Mouse (Mus musculus) adrenal gland, postnatal 14 days (tissue): ENCODE measurements around the gene Tmem132d. TPM values are rescaled to one million over a fixed set of nuclear protein-coding genes. Genes with fewer than 3 reads are reported as not detected.
A peak's percentile ranks its signal among the peaks of the same experiment; 100 is the strongest.

Source experiments
- DNase-seq: peaks from one replicate; pipeline ENCODE4 v3.0.0; 2021; ENCODE audit warnings: mixed read lengths
- total RNA-seq: library from RNA; stranded (reverse); gene quantifications from 2 replicates; pipeline ENCODE4 v1.2.3, GENCODE M21; 2021

Tmem132d gene
- total RNA-seq, 1 experiment from 2014 or later, result not detected

DNA sequence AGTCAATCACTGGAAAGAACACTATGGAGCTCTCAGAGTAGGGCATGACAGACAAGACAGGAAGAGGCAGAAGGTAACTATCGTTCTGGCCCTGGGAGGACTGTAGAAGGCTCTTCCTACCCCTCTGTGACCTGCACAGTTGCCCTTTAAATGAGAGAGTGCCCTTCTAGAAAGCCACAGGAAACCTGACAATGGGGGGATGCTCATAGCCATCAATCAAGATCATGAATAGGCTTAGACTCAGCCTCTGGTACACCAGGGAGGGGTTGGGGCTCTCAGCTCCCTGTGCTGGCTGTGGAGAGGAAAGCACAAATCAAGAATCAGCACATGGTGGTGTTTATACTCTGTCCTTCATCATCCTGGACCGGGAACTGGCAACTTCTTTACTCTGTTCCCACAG lies 227.2 kb downstream of the Tmem132d start:
- DNase-seq, result no peak

GRCm38 (mm10) chr5:128204685-128205320 lies 228.1 kb downstream of the Tmem132d start:
- DNase-seq, result peak; percentile 4

- peak; percentile 4 for DNase-seq
Observed at GRCm38 (mm10) chr5:128203879-128204581, 228.8 kb downstream of the Tmem132d start.

DNA sequence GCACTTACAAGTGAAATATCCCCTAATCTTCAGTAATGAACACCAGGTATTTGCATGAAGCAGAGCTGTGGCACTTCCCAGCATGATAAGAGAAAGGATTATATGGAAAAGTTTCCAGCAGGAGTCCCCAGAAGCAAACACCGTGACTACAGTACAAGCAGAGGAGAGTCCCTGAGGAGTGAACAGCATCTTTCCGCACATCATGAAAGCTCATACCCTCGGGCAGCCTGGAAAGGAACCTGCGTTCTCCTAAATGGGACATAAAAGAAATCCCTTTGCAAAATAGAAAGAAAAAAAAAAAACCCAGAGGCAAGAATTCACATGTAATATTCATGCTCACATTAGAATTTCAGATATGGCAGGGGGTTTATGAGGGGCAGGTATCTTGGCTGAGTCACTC lies 238.8 kb downstream of the Tmem132d start:
- no peak for DNase-seq

GRCm38 (mm10) chr5:128192485-128193055 lies 240.3 kb downstream of the Tmem132d start:
- no peak for DNase-seq

DNA sequence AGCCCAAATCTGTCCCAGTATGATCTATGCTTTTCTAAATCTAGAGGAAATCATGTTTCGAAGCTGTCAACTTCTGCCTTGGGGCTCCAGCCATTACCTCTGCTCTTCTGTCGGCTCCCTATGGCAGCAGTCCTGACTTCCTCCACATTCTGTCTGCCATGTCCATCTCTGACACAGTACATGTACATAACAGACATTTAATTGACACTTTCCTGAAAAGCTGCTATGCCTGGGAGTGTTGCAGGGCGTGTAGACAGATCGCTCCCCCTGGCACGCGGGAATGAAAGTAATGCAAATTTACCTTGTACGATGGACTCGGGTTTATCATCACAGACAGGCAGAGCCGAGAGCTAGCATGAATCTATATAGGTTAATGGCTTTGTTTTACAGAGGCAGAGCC lies 241.2 kb downstream of the Tmem132d start:
- no peak for DNase-seq

DNA sequence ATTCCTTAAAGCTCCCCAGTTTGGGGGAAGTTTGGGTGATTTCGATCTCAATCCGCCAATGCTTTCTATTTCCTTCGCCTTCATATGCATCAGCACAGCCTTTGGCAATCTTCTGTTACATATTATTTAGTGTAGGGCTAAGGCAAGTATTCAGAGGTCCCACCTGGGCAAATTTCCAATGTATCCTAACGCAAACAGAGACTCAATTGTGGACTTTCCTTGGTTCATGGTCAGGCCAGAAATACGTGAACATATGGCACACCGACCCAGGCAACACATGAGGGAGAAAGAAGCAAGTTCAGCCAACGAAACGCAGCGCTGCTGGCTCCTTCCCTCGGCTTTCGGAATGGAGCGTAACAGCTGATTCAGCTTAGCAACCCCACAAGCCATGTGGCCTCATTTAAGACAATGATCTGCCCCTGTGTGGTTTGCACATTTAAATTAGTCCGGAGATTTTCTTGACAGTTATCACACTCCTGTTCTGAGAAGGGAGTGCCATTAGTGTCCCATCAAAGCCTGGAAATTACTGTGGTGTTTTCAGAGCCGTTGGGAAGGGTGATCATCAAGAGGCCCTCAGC lies 242.5 kb downstream of the Tmem132d start:
- DNase-seq, result no peak

- DNase-seq, result no peak
Observed at GRCm38 (mm10) chr5:128176234-128176633, 256.6 kb downstream of the Tmem132d start.

GRCm38 (mm10) chr5:128158901-128159675 lies 273.8 kb downstream of the Tmem132d start:
- no peak for DNase-seq

- no peak for DNase-seq
Observed at GRCm38 (mm10) chr5:128151461-128151860, 281.4 kb downstream of the Tmem132d start.

- no peak for DNase-seq
Observed at GRCm38 (mm10) chr5:128146901-128147645, 285.8 kb downstream of the Tmem132d start.

- DNase-seq, result no peak
Observed at GRCm38 (mm10) chr5:128144799-128145198, 288.1 kb downstream of the Tmem132d start.

DNA sequence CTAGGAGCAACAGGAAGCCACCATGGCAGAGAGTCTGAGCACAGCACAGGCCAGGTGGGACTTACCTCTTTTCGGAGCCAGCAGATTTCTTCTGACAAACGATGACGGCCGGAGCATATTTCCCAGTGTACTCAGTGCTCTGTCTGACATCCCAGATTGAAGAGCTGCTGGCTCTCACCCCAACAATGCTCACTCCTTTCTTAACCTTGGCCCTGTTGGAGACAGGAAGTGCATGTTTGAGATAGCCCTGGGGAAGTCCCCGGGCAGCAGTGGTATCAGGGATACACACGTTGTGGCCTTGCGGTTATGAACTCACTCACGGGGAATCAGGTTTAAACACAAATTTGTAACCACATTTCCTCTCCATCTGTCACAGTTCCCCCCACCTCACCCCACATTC lies 296.1 kb downstream of the Tmem132d start:
- no peak for DNase-seq

DNA sequence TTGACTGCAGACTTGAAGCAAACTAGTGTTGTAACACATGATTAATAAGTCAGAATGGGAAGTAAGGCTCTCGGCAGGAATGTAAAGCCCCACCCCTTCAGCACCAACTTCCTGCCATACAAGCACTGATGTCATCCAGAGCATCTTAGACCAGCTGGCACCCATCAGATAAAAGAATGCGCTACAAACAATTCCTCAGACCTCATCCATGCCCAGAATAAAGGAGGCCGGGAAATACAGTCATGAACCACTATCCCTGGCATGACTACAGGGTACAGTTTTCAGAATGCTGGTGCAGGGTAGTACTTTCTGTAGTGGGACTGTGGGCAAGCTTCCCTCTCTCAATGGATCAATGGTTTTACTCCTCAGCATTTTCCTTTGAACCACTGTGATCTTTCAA lies 310.2 kb downstream of the Tmem132d start:
- no peak for DNase-seq

DNA sequence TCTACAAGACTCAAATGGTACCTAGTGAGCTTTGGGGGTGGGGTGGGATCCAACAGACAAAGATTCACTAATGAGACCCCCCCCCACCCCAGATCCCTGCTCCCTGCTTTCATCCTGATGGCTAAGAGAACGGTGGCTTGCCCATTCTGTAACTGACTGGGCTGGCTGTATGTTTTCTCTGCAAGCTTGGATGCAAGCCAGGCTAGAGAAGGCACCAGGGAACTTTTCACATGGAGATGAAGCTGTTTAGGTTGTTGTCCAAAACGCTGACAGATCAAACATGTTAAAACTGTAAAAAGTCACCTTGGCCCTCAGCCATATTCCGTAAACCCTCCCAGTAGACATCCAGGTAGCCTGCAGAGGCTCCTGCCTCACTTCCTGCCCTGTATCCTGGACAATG lies 313.7 kb downstream of the Tmem132d start:
- DNase-seq, result no peak

- DNase-seq, result no peak
Observed at GRCm38 (mm10) chr5:128113107-128113506, 319.8 kb downstream of the Tmem132d start.

DNA sequence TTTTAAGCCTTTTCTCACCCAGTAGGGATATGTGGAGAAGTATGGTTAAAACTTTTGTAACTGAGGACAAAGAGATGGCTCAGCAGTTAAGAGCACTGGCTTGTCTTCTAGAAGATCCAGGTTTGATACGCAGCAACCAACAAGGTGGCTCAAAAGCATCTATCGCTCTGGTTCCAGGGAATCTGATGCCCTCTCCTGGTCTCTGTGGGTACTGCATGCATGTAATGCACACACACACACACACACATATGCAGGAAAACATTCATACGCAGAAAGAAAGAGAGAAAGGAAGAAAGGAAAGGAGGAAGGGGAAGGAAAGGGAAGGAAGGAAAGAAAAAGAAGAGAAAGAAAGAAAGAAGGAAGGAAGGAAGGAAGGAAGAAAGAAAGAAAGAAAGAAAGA lies 320.4 kb downstream of the Tmem132d start:
- DNase-seq, result no peak

- DNase-seq, result no peak
Observed at GRCm38 (mm10) chr5:128111664-128112063, 321.2 kb downstream of the Tmem132d start.

DNA sequence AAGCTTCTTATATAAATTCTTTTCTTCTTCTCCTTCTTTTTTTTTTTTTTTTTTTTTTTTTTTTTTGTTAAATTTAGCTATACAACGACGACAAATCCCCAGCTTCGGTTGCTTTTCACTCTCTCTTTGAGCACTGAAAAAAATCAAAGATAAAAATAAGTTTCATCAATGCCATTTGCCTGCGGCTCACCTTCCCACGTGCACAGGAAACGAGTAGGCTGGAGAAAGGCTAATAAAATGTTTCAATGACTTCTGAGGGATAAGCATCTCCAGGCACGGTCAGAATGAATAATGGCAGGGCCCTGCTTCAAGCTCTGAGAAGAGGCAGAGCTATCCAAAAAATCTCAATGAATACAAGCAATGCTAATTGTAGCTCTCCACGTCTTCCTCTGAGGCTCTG lies 330.3 kb downstream of the Tmem132d start:
- DNase-seq, result no peak

GRCm38 (mm10) chr5:128100331-128100730 lies 332.5 kb downstream of the Tmem132d start:
- DNase-seq, result no peak

GRCm38 (mm10) chr5:128099439-128099838 lies 333.4 kb downstream of the Tmem132d start:
- no peak for DNase-seq

DNA sequence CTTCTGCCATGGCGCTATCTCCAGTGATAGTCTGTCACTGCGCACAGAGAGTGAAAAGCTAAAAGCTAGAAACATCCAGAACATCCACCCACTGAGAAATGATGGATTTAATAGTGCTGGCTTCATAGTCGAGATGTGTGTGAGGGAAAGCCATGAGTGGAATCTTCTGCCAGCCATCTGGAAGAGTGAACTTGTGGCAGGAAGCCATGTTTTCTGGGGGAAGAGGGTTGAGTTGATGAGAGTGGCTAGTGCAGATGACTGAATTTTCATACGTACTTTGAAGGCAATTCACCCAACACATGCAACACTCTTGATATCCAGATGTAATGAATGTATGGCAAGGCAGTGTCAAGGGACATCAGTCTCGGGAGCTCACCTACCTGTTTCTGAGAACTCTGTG lies 342.3 kb downstream of the Tmem132d start:
- no peak for DNase-seq
